Mouse (Mus musculus): ENCODE data around the gene Zkscan3.

The Zkscan3 gene

GRCm38 (mm10) chr13:21402287-21402846 lies at the start of gene Zkscan3:
TSS of gene Zkscan3 (minus strand) at chr13:21402755.
- peak in 1 of 2 experiments; percentile 73 for DNase-seq (ENCODE audit: low spot score in 2 of 2)

GRCm38 (mm10) chr13:21447856-21448614 lies 45.5 kb upstream of the Zkscan3 start:
- no peak for DNase-seq (ENCODE audit: low spot score in 2 of 2)

- DNase-seq (ENCODE audit: low spot score in 2 of 2): no peak
These were observed 44.2 kb upstream of the Zkscan3 start for GRCm38 (mm10) chr13:21446796-21447195.

GRCm38 (mm10) chr13:21441207-21441572 lies 38.6 kb upstream of the Zkscan3 start:
- DNase-seq (ENCODE audit: low spot score in 2 of 2): no peak

GRCm38 (mm10) chr13:21440503-21441206 lies 38.1 kb upstream of the Zkscan3 start, which contains the start of gene Pgbd1:
TSS of gene Pgbd1 (minus strand) at chr13:21441058.
- DNase-seq (ENCODE audit: low spot score in 2 of 2): peak; percentile 50 to 68

GRCm38 (mm10) chr13:21435476-21435875 lies 32.9 kb upstream of the Zkscan3 start:
- DNase-seq (ENCODE audit: low spot score in 2 of 2): no peak

- DNase-seq (ENCODE audit: low spot score in 2 of 2): no peak
These were observed 25.1 kb upstream of the Zkscan3 start for GRCm38 (mm10) chr13:21427631-21428030.

- DNase-seq (ENCODE audit: low spot score in 2 of 2): no peak
These were observed 20.7 kb upstream of the Zkscan3 start for GRCm38 (mm10) chr13:21423301-21423700.

GRCm38 (mm10) chr13:21418865-21419264 lies 16.3 kb upstream of the Zkscan3 start:
- DNase-seq (ENCODE audit: low spot score in 2 of 2): no peak

- peak in 1 of 2 experiments; percentile 18 for DNase-seq (ENCODE audit: low spot score in 2 of 2)
These were observed 14.9 kb upstream of the Zkscan3 start for GRCm38 (mm10) chr13:21417298-21418010.

- no peak for DNase-seq (ENCODE audit: low spot score in 2 of 2)
These were observed 13.2 kb upstream of the Zkscan3 start for GRCm38 (mm10) chr13:21415750-21416149.

- DNase-seq (ENCODE audit: low spot score in 2 of 2): no peak
These were observed 12.7 kb upstream of the Zkscan3 start for GRCm38 (mm10) chr13:21415266-21415665.

- DNase-seq (ENCODE audit: low spot score in 2 of 2): no peak
These were observed 12.0 kb upstream of the Zkscan3 start for GRCm38 (mm10) chr13:21414231-21415212.

GRCm38 (mm10) chr13:21408805-21409459 lies 6.4 kb upstream of the Zkscan3 start:
- DNase-seq (ENCODE audit: low spot score in 2 of 2): no peak

GRCm38 (mm10) chr13:21407969-21408804 lies 5.6 kb upstream of the Zkscan3 start:
- DNase-seq (ENCODE audit: low spot score in 2 of 2): peak; percentile 78 to 92

- no peak for DNase-seq (ENCODE audit: low spot score in 2 of 2)
These were observed 4.8 kb upstream of the Zkscan3 start for GRCm38 (mm10) chr13:21407341-21407740.

GRCm38 (mm10) chr13:21402848-21403247 lies 293 bp upstream of the Zkscan3 start:
- no peak for DNase-seq (ENCODE audit: low spot score in 2 of 2)

GRCm38 (mm10) chr13:21401636-21402286 lies 794 bp downstream of the Zkscan3 start:
- no peak for DNase-seq (ENCODE audit: low spot score in 2 of 2)

- DNase-seq (ENCODE audit: low spot score in 2 of 2): no peak
These were observed 1.4 kb downstream of the Zkscan3 start for GRCm38 (mm10) chr13:21401166-21401565.
